Mouse (Mus musculus) layer of hippocampus, adult 9-11 months (tissue): Measurements from ENCODE around the gene Tmigd3.
A peak's percentile ranks its signal among the peaks of the same experiment; 100 is the strongest.

Experiments used
- DNase-seq: peaks from one replicate; pipeline ENCODE4 v3.0.0; 2022

Tmigd3 gene

DNA sequence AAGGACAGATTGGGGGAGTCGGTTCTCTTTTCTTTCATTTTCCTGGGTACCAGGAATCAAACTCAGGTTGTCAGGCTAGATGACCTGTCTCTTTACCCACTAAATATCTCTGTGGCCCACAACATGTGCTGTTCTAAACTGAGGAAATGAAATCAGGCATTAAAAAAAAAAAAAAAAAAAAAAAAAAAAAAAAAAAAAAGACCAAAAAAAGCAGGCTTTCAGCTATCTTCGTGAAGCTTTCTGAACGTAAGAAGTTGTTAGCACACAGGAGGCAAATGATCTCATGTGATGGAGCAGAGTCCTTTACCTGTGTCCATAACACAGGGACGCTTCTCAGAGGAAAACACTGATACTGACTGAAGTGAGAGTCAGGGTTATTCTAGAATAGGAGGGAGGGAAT, 65.4 kb downstream of the Tmigd3 start:
- no peak for DNase-seq

DNA sequence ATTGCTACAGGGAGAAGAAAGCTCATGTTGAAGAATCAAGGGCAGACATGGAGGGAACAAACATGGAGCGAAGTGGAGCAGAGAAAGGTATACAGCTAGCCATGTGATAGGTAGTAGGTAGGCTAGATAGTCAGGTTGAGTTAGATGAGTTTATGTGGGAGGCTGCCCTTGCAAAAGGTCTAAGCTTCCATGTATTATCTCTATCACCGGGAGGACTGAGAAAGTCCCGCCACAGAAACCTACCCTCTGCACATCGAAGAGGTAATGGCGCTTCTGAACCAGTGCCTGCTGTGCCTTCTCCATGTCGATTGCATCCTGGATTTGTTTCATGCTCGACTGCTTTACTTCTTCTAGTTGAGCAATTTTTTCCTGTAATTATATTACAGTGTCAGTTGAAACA, 80.6 kb downstream of the Tmigd3 start:
- DNase-seq: no peak

- no peak for DNase-seq
Observed at GRCm38 (mm10) chr3:105957235-105957634, 86.5 kb downstream of the Tmigd3 start.

DNA sequence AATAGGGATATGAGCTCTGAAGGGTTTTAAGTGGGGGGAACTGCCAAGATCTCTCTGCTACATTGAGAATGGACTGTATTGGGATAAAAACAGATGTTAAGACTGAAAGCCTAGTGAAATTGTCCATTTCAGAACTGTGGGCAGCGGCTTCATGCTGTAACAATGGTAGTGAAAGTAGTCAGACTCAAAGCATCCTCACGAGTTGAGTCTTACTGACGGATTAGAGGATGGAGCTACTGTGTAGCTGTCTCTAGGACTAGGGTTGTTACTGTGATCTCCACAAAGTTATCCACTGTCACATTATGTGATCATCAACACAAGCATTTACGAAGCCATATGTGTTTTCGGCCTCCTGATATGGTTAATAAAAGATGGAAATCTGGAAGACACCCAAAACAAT, 87.5 kb downstream of the Tmigd3 start:
- DNase-seq: no peak

GRCm38 (mm10) chr3:105958974-105959580, 88.4 kb downstream of the Tmigd3 start, which contains the start of gene Wdr77:
Wdr77 (plus strand) TSS chr3:105959369.
- DNase-seq: peak; percentile 96

GRCm38 (mm10) chr3:105959585-105959984, 88.9 kb downstream of the Tmigd3 start:
- DNase-seq: no peak

- DNase-seq: no peak
Observed at GRCm38 (mm10) chr3:105959999-105960398, 89.3 kb downstream of the Tmigd3 start, which contains the start of gene Atp5f1. Atp5f1 (minus strand) TSS chr3:105960099.

GRCm38 (mm10) chr3:105960700-105961099, 90.0 kb downstream of the Tmigd3 start:
- DNase-seq: no peak

DNA sequence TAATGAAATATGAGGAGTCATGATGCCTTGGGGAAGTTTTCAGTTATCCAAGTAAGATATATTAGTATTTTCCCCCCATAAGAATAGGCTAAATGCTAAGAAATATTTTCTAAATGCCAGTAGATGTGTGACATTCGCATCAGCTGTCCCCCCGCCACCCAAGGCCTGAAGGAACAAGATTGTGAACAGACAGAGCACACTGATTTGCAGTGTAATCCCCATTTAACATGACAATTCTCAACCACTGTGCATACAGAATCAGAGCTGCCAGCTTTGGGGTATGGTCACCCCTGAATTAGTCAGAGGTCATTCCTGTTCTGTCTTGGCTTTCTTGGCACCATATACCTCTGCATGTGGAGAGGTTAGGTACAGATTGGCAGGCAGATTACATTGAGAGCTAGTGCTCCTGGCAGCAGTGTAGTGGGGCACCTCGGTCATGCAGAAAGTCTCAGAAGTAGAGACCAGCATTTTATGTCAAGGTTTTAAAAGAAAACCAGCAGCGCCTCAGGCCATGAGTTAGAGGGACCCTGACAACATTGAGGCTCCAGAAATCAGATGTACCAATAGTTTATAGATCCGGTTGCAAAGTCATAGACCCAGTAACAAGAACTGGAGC, 101.2 kb downstream of the Tmigd3 start:
- no peak for DNase-seq

- no peak for DNase-seq
Observed at GRCm38 (mm10) chr3:105973411-105973810, 102.7 kb downstream of the Tmigd3 start, which contains the start of gene Ovgp1. Ovgp1 (plus strand) TSS chr3:105973711.
